Mouse (Mus musculus) kidney, embryonic 16.5 days (tissue): ENCODE data around the gene Rab8b. TPM values are rescaled to one million over a fixed set of nuclear protein-coding genes. Genes with fewer than 3 reads are reported as not detected.
"Not testable (repeated sequence)": the region's sequence is repeated elsewhere in the genome, so short reads cannot be mapped to it uniquely, and the experiment has no call there.

ENCODE experiments used
- ATAC-seq: fragments of 200-750 bp; cut with Nextera tagmentation; 2 replicates; pipeline ENCODE4 v1.8.0; 2017; ENCODE audit warnings: moderate TSS enrichment; ENCODE audit not compliant: low FRiP score, low TSS enrichment
- H3K27ac ChIP-seq: fragments of 300-500 bp; sonication (generic); 2 replicates; pipeline ENCODE4 v1.5.1; 2014; ENCODE audit warnings: low read length
- H3K27me3 ChIP-seq: fragments of 300-500 bp; sonication (generic); 2 replicates; pipeline ENCODE4 v1.6.1; 2014; ENCODE audit warnings: low read length, control low read depth, mixed read lengths; ENCODE audit not compliant: insufficient read depth
- H3K36me3 ChIP-seq: fragments of 300-500 bp; sonication (generic); 2 replicates; pipeline ENCODE4 v1.6.1; 2014; ENCODE audit warnings: low read length, control low read depth, mixed read lengths; ENCODE audit not compliant: insufficient read depth
- H3K4me1 ChIP-seq: fragments of 300-500 bp; sonication (generic); 2 replicates; pipeline ENCODE4 v1.6.1; 2014; ENCODE audit warnings: low read length, control low read depth, mixed read lengths; ENCODE audit not compliant: insufficient read depth
- H3K4me2 ChIP-seq: fragments of 300-500 bp; sonication (generic); replicated peaks from 2 replicates; pipeline ENCODE4 v1.6.1; 2014; ENCODE audit warnings: low read depth, low read length
- H3K4me3 ChIP-seq: fragments of 300-500 bp; sonication (generic); 2 replicates; pipeline ENCODE4 v1.5.1; 2014; ENCODE audit warnings: mild to moderate bottlenecking, low read length
- H3K9ac ChIP-seq: fragments of 300-500 bp; sonication (generic); replicated peaks from 2 replicates; pipeline ENCODE4 v1.6.1; 2014; ENCODE audit warnings: low read length
- H3K9me3 ChIP-seq: fragments of 300-500 bp; sonication (generic); 2 replicates; pipeline ENCODE4 v1.6.1; 2016; ENCODE audit warnings: low read length, control low read depth
- WGBS: fragments of 180-500 bp; shearing (Covaris S2); extraction: QIAGEN DNeasy Blood & Tissue Kit; methylation state at CpG from one replicate; pipeline ENCODE4 v1.1.7; 2014; 5-methylcytosine and 5-hydroxymethylcytosine counted together
- polyA plus RNA-seq: library from polyadenylated mRNA; unstranded; fragments of >200 nt; fragmentation: Nextera tagmentation; extraction: Ambion mirVana; gene quantifications from 2 replicates; pipeline ENCODE4 v1.2.1, GENCODE M21; 2015

Rab8b gene
- polyA plus RNA-seq, 1 experiment from 2014 or later: 27.8 TPM

- Histone ChIP-seq H3K4me1 (peaks cover 8% of the 10 kb centered on the region), H3K9me3 (no peaks in the 10 kb centered on the region), H3K36me3 (no peaks in the 10 kb centered on the region), H3K4me2 (no peak overlapping the region), H3K27me3 (no peaks in the 10 kb centered on the region), H3K27ac (no peak overlapping the region), H3K9ac (no peak overlapping the region), H3K4me3 (no peak overlapping the region)
- WGBS: 91% methylated on average over 2 of the region's 2 CpGs
- ATAC-seq: no peak
These were observed 38.7 kb downstream of the Rab8b start for GRCm38 (mm10) chr9:66880752-66881151.

GRCm38 (mm10) chr9:66879486-66879885, 40.0 kb downstream of the Rab8b start:
- Histone ChIP-seq H3K36me3 (no peaks in the 10 kb centered on the region), H3K4me2 (no peak overlapping the region), H3K27ac (no peak overlapping the region), H3K9ac (no peak overlapping the region), H3K4me1 (peaks cover 8% of the 10 kb centered on the region), H3K9me3 (peaks cover 4% of the 10 kb centered on the region; the same call in 1 of the 2 replicates), H3K4me3 (no peak overlapping the region), H3K27me3 (no peaks in the 10 kb centered on the region)
- 85% methylated on average over 6 of the region's 6 CpGs for WGBS
- ATAC-seq: no peak

- 98% methylated on average over 3 of the region's 3 CpGs for WGBS
- Histone ChIP-seq H3K4me3 (no peak overlapping the region), H3K27ac (no peak overlapping the region), H3K27me3 (no peaks in the 10 kb centered on the region), H3K4me1 (peaks cover 8% of the 10 kb centered on the region), H3K9me3 (peaks cover 4% of the 10 kb centered on the region; the same call in 1 of the 2 replicates), H3K36me3 (no peaks in the 10 kb centered on the region), H3K9ac (no peak overlapping the region), H3K4me2 (no peak overlapping the region)
- no peak for ATAC-seq
These were observed 40.6 kb downstream of the Rab8b start for GRCm38 (mm10) chr9:66878899-66879298.

GRCm38 (mm10) chr9:66876577-66876976, 42.9 kb downstream of the Rab8b start:
- peak; percentile 59; the same call in 1 of the 2 replicates for ATAC-seq
- no peaks in the 10 kb centered on the region for H3K36me3 ChIP-seq

GRCm38 (mm10) chr9:66874297-66874696, 45.2 kb downstream of the Rab8b start:
- no peak for ATAC-seq
- H3K27me3 ChIP-seq: no peaks in the 10 kb centered on the region
- no peaks in the 10 kb centered on the region for H3K4me1 ChIP-seq
- H3K36me3 ChIP-seq: no peaks in the 10 kb centered on the region
- H3K9me3 ChIP-seq: peaks cover 4% of the 10 kb centered on the region; the same call in 1 of the 2 replicates
- no peak overlapping the region for H3K27ac ChIP-seq
- no peak overlapping the region for H3K4me2 ChIP-seq
- 97% methylated on average over 5 of the region's 5 CpGs for WGBS
- no peak overlapping the region for H3K9ac ChIP-seq
- no peak overlapping the region for H3K4me3 ChIP-seq

More at GRCm38 (mm10) chr9:66876577-66876976, 42.9 kb downstream of the Rab8b start:
- H3K27ac ChIP-seq: 0 out of 2 replicates have a peak overlapping the region, but pooled peaks have one; percentile 29
- no peaks in the 10 kb centered on the region for H3K4me1 ChIP-seq
- H3K4me2 ChIP-seq: no peak overlapping the region
- H3K9me3 ChIP-seq: peaks cover 4% of the 10 kb centered on the region; the same call in 1 of the 2 replicates
- H3K4me3 ChIP-seq: no peak overlapping the region
- WGBS: 63% methylated on average over 5 of the region's 5 CpGs
- H3K27me3 ChIP-seq: no peaks in the 10 kb centered on the region
- H3K9ac ChIP-seq: no peak overlapping the region

GRCm38 (mm10) chr9:66873531-66873930, 46.0 kb downstream of the Rab8b start:
- no peak for ATAC-seq
- Histone ChIP-seq H3K4me2 (no peak overlapping the region), H3K27ac (no peak overlapping the region), H3K4me1 (no peaks in the 10 kb centered on the region), H3K9me3 (peaks cover 4% of the 10 kb centered on the region; the same call in 1 of the 2 replicates), H3K4me3 (no peak overlapping the region), H3K9ac (no peak overlapping the region), H3K27me3 (no peaks in the 10 kb centered on the region), H3K36me3 (no peaks in the 10 kb centered on the region)

- not testable (repeated sequence) for H3K27me3 ChIP-seq, H3K27ac ChIP-seq, H3K9ac ChIP-seq, H3K36me3 ChIP-seq, H3K4me2 ChIP-seq, ATAC-seq, H3K9me3 ChIP-seq, H3K4me1 ChIP-seq, H3K4me3 ChIP-seq
- 69% methylated on average over 2 of the region's 2 CpGs for WGBS
These were observed 46.5 kb downstream of the Rab8b start for GRCm38 (mm10) chr9:66873009-66873408.

GRCm38 (mm10) chr9:66872015-66872727, 47.3 kb downstream of the Rab8b start:
- H3K9me3 ChIP-seq: peaks cover 4% of the 10 kb centered on the region; the same call in 1 of the 2 replicates
- H3K9ac ChIP-seq: no peak overlapping the region
- no peak overlapping the region for H3K4me3 ChIP-seq
- 76% methylated on average over 10 of the region's 10 CpGs for WGBS
- H3K27me3 ChIP-seq: no peaks in the 10 kb centered on the region
- no peak for ATAC-seq
- no peaks in the 10 kb centered on the region for H3K36me3 ChIP-seq
- H3K27ac ChIP-seq: no peak overlapping the region
- no peaks in the 10 kb centered on the region for H3K4me1 ChIP-seq
- H3K4me2 ChIP-seq: no peak overlapping the region

- no peak for ATAC-seq
- peaks cover 10% of the 10 kb centered on the region; the same call in 1 of the 2 replicates for H3K36me3 ChIP-seq
- 51% methylated on average over 3 of the region's 3 CpGs for WGBS
- H3K4me3 ChIP-seq: no peak overlapping the region
- no peak overlapping the region for H3K4me2 ChIP-seq
- H3K27me3 ChIP-seq: no peaks in the 10 kb centered on the region
- H3K27ac ChIP-seq: no peak overlapping the region
- H3K4me1 ChIP-seq: peaks cover 6% of the 10 kb centered on the region; the same call in 1 of the 2 replicates
- H3K9ac ChIP-seq: no peak overlapping the region
- no peaks in the 10 kb centered on the region for H3K9me3 ChIP-seq
These were observed 54.8 kb downstream of the Rab8b start for GRCm38 (mm10) chr9:66864708-66865107.

GRCm38 (mm10) chr9:66863456-66863855, 56.0 kb downstream of the Rab8b start:
- peaks cover 6% of the 10 kb centered on the region; the same call in 1 of the 2 replicates for H3K4me1 ChIP-seq
- no peak overlapping the region for H3K4me3 ChIP-seq
- WGBS: 82% methylated on average over 3 of the region's 3 CpGs
- peaks cover 16% of the 10 kb centered on the region; the same call in 1 of the 2 replicates for H3K36me3 ChIP-seq
- no peak for ATAC-seq
- H3K27me3 ChIP-seq: no peaks in the 10 kb centered on the region
- no peaks in the 10 kb centered on the region for H3K9me3 ChIP-seq
- no peak overlapping the region for H3K27ac ChIP-seq
- no peak overlapping the region for H3K9ac ChIP-seq
- H3K4me2 ChIP-seq: no peak overlapping the region
